Mouse (Mus musculus): ENCODE results near the gene Rcor1.
A peak's percentile ranks its signal among the peaks of the same experiment; 100 is the strongest.

Gene Rcor1

GRCm38 (mm10) chr12:111038976-111039612 is at the start of gene Rcor1:
Gene Rcor1 (plus strand): TSS chr12:111039351.
- DNase-seq (ENCODE audit: low spot score in 2 of 2) = peak; percentile 97 to 99

DNA sequence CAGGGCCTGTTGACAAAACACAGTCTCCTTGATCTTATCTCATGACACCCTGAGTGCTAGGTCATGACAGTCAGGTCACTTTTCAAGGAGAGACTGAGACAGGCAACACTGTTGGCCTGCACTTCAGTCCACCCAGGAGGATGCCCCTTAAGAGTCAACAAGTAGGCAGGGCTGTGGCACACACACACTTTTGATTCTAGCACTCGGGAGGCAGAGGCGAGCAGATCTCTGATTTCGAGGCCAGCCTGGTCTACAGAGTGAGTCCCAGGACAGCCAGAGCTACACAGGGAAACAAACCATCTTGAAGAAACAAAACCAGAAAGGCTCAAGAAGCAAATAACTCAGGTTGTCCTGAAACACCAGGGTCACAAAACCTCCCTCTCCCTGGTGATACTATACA is 49.7 kb upstream of the Rcor1 start:
- DNase-seq (ENCODE audit: low spot score in 2 of 2) = no peak

DNA sequence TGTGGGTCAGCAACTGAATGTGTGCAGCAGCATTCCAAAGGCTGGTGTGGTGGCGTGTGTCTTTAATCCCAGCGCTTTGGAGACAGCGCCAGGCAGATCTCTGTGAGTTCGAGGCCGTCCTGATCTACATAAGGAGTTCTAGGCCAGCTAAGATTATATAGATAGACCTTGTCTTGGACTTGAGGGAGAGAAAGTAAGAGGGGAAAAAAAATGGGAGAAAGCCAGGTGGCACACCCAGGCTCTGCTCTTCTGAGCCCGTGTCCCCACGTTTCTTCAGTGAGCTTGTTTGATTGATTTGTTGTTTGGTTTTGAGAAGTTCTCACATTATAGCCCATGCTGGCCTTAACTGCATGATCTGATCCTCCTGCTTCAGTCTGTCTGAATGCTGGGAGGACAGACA is 48.7 kb upstream of the Rcor1 start:
- no peak for DNase-seq (ENCODE audit: low spot score in 2 of 2)

- DNase-seq (ENCODE audit: low spot score in 2 of 2) = peak; percentile 87 to 93
Observed at GRCm38 (mm10) chr12:110991361-110992127, 47.6 kb upstream of the Rcor1 start.

GRCm38 (mm10) chr12:110992128-110992553 is 47.0 kb upstream of the Rcor1 start:
- peak; percentile 97 to 99 for DNase-seq (ENCODE audit: low spot score in 2 of 2)

DNA sequence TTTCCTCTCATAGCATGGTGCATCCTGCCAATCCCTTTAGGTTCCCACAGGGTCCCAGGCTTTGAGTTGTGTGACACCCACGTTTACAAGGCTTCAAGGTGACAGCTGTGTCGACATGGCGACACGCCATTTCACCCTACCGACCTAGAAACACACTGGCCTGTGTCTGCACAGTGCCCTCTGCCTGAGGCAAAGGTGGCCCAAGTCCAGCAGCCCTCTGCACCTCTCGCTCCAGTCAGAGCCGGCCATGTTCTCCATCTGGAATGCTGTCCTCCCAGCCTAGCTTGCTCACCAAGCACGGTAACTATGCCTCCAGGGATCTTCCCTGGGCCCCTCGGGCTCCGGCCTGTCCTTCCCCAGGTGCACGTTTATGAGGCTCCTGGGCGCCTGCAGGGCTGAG is 46.4 kb upstream of the Rcor1 start:
- peak in 1 of 2 experiments; percentile 24 for DNase-seq (ENCODE audit: low spot score in 2 of 2)

DNA sequence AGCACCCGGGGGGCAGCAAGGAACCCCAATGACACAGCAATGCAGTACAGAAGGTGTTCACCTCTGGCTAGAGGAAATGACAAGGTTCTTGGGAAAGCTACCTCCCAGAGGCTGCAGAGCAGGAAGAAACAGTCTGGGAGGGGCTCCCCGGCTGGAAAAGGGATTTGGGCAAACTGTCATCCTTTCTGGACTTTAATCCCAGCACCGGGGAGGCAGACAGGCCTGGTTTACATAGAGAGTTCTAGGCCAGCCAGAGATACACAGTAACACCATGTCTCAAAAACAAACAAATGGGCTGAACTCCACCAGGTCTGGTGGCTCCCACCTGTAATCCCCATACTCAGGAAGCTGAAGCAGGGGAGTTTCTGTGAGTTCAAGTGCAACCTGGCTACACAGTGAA is 45.9 kb upstream of the Rcor1 start:
- no peak for DNase-seq (ENCODE audit: low spot score in 2 of 2)

GRCm38 (mm10) chr12:110994666-110995065 is 44.5 kb upstream of the Rcor1 start:
- no peak for DNase-seq (ENCODE audit: low spot score in 2 of 2)

GRCm38 (mm10) chr12:110998092-110998491 is 41.1 kb upstream of the Rcor1 start:
- DNase-seq (ENCODE audit: low spot score in 2 of 2) = no peak

DNA sequence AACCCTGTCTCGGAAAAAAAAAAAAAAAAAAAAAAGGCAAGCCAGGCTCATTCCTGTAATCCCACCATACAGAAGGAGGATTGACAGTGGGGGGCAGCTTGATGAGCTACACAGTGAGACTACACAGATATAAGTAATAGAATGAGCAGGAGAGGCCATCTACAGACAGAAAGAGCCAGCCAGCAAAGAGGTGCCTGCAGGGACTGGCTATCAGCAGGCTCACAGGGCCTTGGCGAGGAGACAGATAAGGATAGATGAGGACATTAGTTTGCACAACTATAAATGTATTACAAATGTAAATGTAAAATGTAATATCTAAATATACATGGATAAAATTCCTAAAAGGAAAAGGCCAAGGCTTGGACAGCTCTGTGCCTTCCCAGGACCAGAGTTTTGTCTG is 39.3 kb upstream of the Rcor1 start:
- peak in 1 of 2 experiments; percentile 53 for DNase-seq (ENCODE audit: low spot score in 2 of 2)

GRCm38 (mm10) chr12:111000956-111001355 is 38.2 kb upstream of the Rcor1 start:
- no peak for DNase-seq (ENCODE audit: low spot score in 2 of 2)

DNA sequence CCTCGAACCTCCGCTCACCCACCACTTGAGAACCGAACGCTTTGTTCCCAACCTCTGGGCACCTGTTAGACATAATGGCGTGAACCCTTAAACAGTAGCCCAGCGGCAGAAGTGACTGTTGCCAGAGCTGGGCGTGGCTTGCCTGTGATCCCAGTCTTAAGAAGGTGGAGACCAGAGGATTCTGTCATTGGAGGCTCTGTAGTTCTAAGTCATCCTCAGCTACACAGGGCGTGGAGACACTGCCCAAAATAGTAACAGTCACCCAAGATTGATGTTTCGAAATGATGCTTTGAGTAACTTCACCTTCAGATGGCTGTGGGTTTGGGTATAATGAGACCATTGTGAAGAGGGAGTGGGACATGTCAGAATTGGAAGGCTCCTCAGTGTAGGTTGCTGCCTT is 35.0 kb upstream of the Rcor1 start:
- DNase-seq (ENCODE audit: low spot score in 2 of 2) = no peak

GRCm38 (mm10) chr12:111005803-111006202 is 33.3 kb upstream of the Rcor1 start:
- no peak for DNase-seq (ENCODE audit: low spot score in 2 of 2)

DNA sequence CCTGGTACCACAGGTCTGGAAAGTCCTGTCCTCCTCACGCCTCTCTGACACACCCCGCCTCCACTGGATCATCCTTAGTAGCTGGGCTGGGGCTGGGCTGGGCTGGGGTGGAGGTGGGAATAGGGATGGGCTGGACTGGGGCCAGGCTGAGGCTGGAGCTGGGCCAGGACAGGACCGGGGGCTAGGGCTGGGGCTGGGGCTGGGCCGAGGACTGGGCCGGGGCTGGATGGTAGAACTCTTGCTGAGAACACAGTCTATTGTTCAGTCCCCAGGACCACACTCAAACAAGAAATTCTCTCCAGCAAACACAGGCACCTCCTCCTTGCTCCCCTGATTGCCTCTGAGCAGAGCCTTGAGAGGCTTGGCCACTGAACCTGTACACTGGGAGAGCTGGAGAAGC is 32.8 kb upstream of the Rcor1 start:
- no peak for DNase-seq (ENCODE audit: low spot score in 2 of 2)

- DNase-seq (ENCODE audit: low spot score in 2 of 2) = peak in 1 of 2 experiments; percentile 67
Observed at GRCm38 (mm10) chr12:111007134-111008103, 31.7 kb upstream of the Rcor1 start.

- no peak for DNase-seq (ENCODE audit: low spot score in 2 of 2)
Observed at GRCm38 (mm10) chr12:111008500-111009490, 30.4 kb upstream of the Rcor1 start.

DNA sequence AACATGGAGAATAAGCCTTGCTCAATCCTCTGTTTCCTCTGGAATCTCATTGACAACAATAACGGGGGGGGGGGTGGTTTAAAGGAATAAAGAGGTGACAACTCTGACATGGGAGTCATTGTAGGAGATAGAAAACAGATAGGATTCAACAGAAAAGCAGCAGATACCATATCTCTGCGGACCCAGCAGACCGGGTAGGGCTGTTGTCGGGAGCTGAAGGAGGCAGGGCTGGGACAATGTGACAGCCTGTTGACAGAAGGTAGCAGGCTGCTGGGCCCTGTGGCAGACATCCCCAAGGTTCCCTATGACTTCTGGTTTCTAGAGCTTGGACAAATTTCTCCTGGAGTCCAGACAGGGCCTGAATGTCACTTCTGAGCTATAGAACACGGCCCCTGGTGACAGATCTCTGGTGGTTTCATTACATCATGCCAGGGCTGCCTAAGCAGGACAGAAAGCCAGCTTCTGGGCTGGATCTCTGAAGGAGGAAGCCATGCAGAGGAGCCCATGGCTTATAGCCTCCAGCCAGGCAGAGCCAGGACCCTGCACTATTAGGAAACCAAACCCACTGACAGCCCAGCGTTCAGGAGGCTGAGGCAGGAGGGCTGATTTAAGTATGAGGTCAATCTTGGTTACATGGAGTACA is 29.4 kb upstream of the Rcor1 start:
- no peak for DNase-seq (ENCODE audit: low spot score in 2 of 2)

- DNase-seq (ENCODE audit: low spot score in 2 of 2) = no peak
Observed at GRCm38 (mm10) chr12:111016807-111017206, 22.3 kb upstream of the Rcor1 start.

DNA sequence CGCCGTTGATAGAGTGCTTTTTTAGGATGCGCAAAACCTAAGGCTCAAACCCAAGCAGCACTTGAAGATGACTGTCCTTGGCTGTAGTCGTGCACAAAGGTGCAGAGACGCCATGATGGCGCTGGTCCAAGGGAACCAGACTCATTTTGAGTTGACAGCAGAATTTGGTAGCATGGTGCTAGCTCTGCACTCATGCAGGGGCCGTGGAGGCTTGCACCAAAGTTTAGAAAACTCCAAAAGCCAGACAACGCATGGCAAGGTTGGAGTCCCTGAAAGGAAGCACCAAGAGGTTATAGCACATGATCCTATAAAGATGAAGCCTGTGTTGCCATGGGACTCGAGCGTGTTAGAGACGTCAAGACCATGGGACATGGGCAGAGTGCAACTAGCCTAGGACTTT is 21.1 kb upstream of the Rcor1 start:
- DNase-seq (ENCODE audit: low spot score in 2 of 2) = no peak

- no peak for DNase-seq (ENCODE audit: low spot score in 2 of 2)
Observed at GRCm38 (mm10) chr12:111019086-111019485, 20.1 kb upstream of the Rcor1 start.

Measured in spleen, postnatal 10 days (tissue).